Mouse (Mus musculus): ENCODE data around the gene Trove2.

DNA sequence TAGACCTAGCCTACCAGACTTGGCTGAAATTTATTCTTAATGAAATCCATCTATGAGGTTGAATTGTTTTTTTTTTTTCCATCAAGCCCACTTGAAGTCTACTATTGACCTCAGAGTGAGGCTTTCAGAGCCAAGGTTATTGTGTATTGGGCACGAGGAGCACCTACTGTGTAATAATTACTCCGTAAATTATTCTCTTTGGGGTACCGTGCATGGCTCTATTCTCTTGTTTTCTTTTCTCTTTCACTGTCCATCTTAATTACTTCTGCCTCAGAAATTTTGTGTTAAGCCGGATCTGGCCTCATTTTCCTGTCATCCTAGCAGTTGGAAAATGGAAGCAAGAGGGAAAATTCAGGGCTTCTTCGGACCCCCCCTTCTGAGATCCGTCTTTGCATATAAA is 34.7 kb downstream of the Trove2 start:
- TF ChIP-seq CTCF (IDR thresholded peaks at IDR 0.05; ENCODE audit: insufficient read depth, low read depth, low read length): no peak
- TF ChIP-seq POLR2A (IDR thresholded peaks at IDR 0.05; ENCODE audit: insufficient read depth, low read depth, low read length): no peak

Data from olfactory bulb, adult 2 months (tissue).